Mouse (Mus musculus) thymus, adult 2 months (tissue): Measurements from ENCODE around the gene Tfr2.

Experiments used
- CTCF ChIP-seq: fragments of 200-500 bp; IDR thresholded peaks from 2 replicates; pipeline ENCODE4 v1.5.1; 2012; ENCODE audit warnings: mild to moderate bottlenecking, control low read depth, low read length, moderate library complexity, borderline replicate concordance; ENCODE audit not compliant: control insufficient read depth, poor library complexity, insufficient read depth; ENCODE audit errors: extremely low read depth
- POLR2A ChIP-seq: fragments of 200-500 bp; IDR thresholded peaks from 2 replicates; pipeline ENCODE4 v1.6.1; 2012; ENCODE audit warnings: mild to moderate bottlenecking, low read length, control low read depth, moderate library complexity; ENCODE audit not compliant: control insufficient read depth, poor library complexity, insufficient read depth; ENCODE audit errors: extremely low read depth

DNA sequence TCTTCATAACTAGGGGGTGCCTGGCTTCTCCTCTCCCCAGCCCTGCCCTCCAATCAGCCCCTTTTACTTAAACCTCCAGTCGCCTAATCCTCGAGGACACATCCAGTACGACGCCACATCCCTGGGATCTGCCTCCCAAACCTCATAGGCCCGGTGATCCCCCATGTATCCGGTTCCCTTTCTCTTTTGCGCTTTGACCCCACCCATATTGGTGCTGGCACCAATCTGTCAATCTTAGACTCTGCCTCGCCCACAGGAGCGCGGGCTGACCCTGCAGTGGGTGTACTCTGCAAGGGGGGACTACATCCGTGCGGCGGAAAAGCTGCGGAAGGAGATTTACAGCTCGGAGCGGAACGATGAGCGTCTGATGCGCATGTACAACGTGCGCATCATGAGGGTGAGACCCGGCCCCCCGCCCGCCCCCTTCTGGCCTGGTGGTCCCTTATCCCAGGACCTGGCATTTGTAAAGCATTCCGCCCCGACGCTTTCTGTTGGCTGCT, 14.1 kb downstream of the Tfr2 start:
- no peak for TF ChIP-seq CTCF
- TF ChIP-seq POLR2A, result no peak
